Mouse (Mus musculus) heart, embryonic 16.5 days (tissue): ENCODE results near the gene Tenm3. TPM values are rescaled to one million over a fixed set of nuclear protein-coding genes. Genes with fewer than 3 reads are reported as not detected.

Experiments
- ATAC-seq: fragments of 200-750 bp; cut with Nextera tagmentation; replicated peaks from 2 replicates; pipeline ENCODE4 v1.8.0; 2017; ENCODE audit warnings: moderate number of reproducible peaks; ENCODE audit not compliant: insufficient read depth, low FRiP score; ENCODE audit errors: extremely low read depth
- H3K27ac ChIP-seq: fragments of 300-500 bp; sonication (generic); 2 replicates; pipeline ENCODE4 v1.5.1; 2014; ENCODE audit warnings: mild to moderate bottlenecking, low read length, control low read depth, moderate library complexity
- H3K27me3 ChIP-seq: fragments of 300-500 bp; sonication (generic); 2 replicates; pipeline ENCODE4 v1.6.1; 2014; ENCODE audit warnings: low read length, mixed read lengths; ENCODE audit not compliant: control insufficient read depth, insufficient read depth
- H3K36me3 ChIP-seq: fragments of 300-500 bp; sonication (generic); 2 replicates; pipeline ENCODE4 v1.6.1; 2014; ENCODE audit not compliant: control insufficient read depth, insufficient read depth
- H3K4me1 ChIP-seq: fragments of 300-500 bp; sonication (generic); 2 replicates; pipeline ENCODE4 v1.6.1; 2014; ENCODE audit warnings: low read length, mixed read lengths; ENCODE audit not compliant: control insufficient read depth, insufficient read depth
- H3K4me2 ChIP-seq: fragments of 300-500 bp; sonication (generic); 2 replicates; pipeline ENCODE4 v1.6.1; 2014; ENCODE audit warnings: low read depth, mild to moderate bottlenecking, control low read depth, low read length
- H3K4me3 ChIP-seq: fragments of 300-500 bp; sonication (generic); 2 replicates; pipeline ENCODE4 v1.5.1; 2014; ENCODE audit warnings: mild to moderate bottlenecking, control low read depth, low read length
- H3K9ac ChIP-seq: fragments of 300-500 bp; sonication (generic); 2 replicates; pipeline ENCODE4 v1.6.1; 2014; ENCODE audit warnings: low read length, control low read depth
- H3K9me3 ChIP-seq: fragments of 300-500 bp; sonication (generic); replicated peaks from 2 replicates; pipeline ENCODE4 v1.6.1; 2016; ENCODE audit warnings: low read length; ENCODE audit not compliant: control insufficient read depth
- WGBS: fragments of 180-500 bp; shearing (Covaris S2); extraction: QIAGEN DNeasy Blood & Tissue Kit; methylation state at CpG from one replicate; pipeline ENCODE4 v1.1.7; 2014; 5-methylcytosine and 5-hydroxymethylcytosine counted together
- polyA plus RNA-seq: library from polyadenylated mRNA; unstranded; fragments of >200 nt; fragmentation: Nextera tagmentation; extraction: Ambion mirVana; gene quantifications from 2 replicates; pipeline ENCODE4 v1.2.1, GENCODE M21; 2015

Gene Tenm3
- polyA plus RNA-seq, 1 experiment from 2014 or later = 4.5 TPM

GRCm38 (mm10) chr8:48844370-48844905, 687 bp upstream of the Tenm3 start:
- H3K36me3 ChIP-seq = no peaks in the 10 kb centered on the region
- no peak for ATAC-seq
- under 1% methylated on average over 14 of the region's 14 CpGs for WGBS

GRCm38 (mm10) chr8:48842991-48843930, 490 bp downstream of the Tenm3 start:
- peak; percentile 68 for ATAC-seq
- peak overlapping the region; percentile 77 for H3K9ac ChIP-seq
- peak overlapping the region; percentile 95 for H3K4me2 ChIP-seq
- peaks cover 55% of the 10 kb centered on the region for H3K27me3 ChIP-seq
- H3K4me3 ChIP-seq = peak overlapping the region; percentile 84
- H3K4me1 ChIP-seq = peaks cover 12% of the 10 kb centered on the region
- WGBS = under 1% methylated on average over 77 of the region's 93 CpGs
- no peaks in the 10 kb centered on the region for H3K36me3 ChIP-seq
- no peak overlapping the region for H3K27ac ChIP-seq
- no peaks in the 10 kb centered on the region for H3K9me3 ChIP-seq

More at GRCm38 (mm10) chr8:48844370-48844905, 687 bp upstream of the Tenm3 start:
- H3K4me2 ChIP-seq = peak overlapping the region; percentile 95
- H3K27me3 ChIP-seq = peaks cover 55% of the 10 kb centered on the region
- H3K4me1 ChIP-seq = peaks cover 12% of the 10 kb centered on the region
- no peaks in the 10 kb centered on the region for H3K9me3 ChIP-seq
- H3K9ac ChIP-seq = no peak overlapping the region
- H3K27ac ChIP-seq = no peak overlapping the region
- peak overlapping the region; percentile 84 for H3K4me3 ChIP-seq

DNA sequence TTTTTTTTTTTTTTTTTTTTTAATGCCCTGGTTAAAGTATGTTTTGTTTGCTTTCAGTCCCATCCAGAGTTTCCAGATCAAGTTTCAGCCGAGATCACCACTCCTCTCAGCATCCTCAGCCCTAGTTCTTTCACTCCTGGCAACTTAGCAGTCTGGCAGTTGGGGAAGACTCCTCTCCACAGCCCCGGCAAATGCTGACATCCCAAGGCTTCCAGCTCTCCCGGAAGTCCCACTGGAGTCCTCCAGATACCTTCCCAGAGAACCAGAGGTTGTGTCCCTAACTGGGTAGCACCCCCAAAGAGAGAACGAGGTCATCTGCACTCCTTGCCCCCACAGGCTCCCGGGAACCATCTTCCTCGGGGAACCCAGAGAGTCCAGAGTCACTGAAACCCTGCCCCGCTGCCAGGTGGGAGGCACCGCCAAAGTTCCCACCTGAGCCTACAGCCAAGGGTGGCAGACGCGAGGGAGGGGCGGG, 1.2 kb downstream of the Tenm3 start:
- H3K4me2 ChIP-seq = peak overlapping the region; percentile 95
- peaks cover 52% of the 10 kb centered on the region for H3K27me3 ChIP-seq
- H3K27ac ChIP-seq = no peak overlapping the region
- WGBS = under 1% methylated on average over 11 of the region's 11 CpGs
- peak overlapping the region; percentile 84 for H3K4me3 ChIP-seq
- no peak for ATAC-seq
- H3K9me3 ChIP-seq = no peaks in the 10 kb centered on the region
- peaks cover 12% of the 10 kb centered on the region for H3K4me1 ChIP-seq
- H3K9ac ChIP-seq = peak overlapping the region; percentile 77
- no peaks in the 10 kb centered on the region for H3K36me3 ChIP-seq

DNA sequence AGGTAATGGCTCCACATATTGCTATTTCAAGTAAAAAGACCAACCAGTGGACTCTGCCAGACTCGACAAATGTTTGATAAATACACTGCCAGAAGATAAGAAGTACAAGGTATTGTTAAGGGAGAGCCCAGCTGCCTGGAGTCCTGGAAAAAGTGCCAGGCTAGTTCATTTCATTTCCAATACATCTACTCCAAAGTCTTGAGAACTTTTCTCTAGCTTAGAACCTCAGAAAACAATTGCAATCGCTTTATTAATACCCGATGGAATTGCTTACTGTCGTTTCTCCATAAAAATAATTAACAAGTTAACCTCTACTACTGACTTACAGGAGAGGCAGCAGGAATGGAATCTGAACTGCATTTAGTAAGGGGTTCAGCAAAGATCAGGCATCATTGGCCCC, 1.7 kb downstream of the Tenm3 start:
- Histone ChIP-seq H3K4me1 (peaks cover 12% of the 10 kb centered on the region), H3K27me3 (peaks cover 48% of the 10 kb centered on the region), H3K9me3 (no peaks in the 10 kb centered on the region), H3K4me3 (peak overlapping the region; percentile 84), H3K9ac (no peak overlapping the region), H3K27ac (no peak overlapping the region), H3K36me3 (no peaks in the 10 kb centered on the region), H3K4me2 (peak overlapping the region; percentile 95)
- WGBS = 8% methylated on average over 4 of the region's 4 CpGs
- no peak for ATAC-seq

- 79% methylated on average over 2 of the region's 2 CpGs for whole genome bisulfite sequencing
These were observed 8.0 kb downstream of the Tenm3 start for GRCm38 (mm10) chr8:48835745-48836144.

GRCm38 (mm10) chr8:48827454-48827853, 16.3 kb downstream of the Tenm3 start:
- no peaks in the 10 kb centered on the region for H3K4me1 ChIP-seq
- no peaks in the 10 kb centered on the region for H3K27me3 ChIP-seq
- WGBS = 47% methylated on average over 9 of the region's 9 CpGs
- H3K4me3 ChIP-seq = no peak overlapping the region
- no peak overlapping the region for H3K4me2 ChIP-seq
- H3K9me3 ChIP-seq = no peaks in the 10 kb centered on the region
- H3K27ac ChIP-seq = no peak overlapping the region
- ATAC-seq = no peak
- no peak overlapping the region for H3K9ac ChIP-seq
- no peaks in the 10 kb centered on the region for H3K36me3 ChIP-seq

More at GRCm38 (mm10) chr8:48835745-48836144, 8.0 kb downstream of the Tenm3 start:
- Histone ChIP-seq H3K4me3 (no peak overlapping the region), H3K27me3 (peaks cover 9% of the 10 kb centered on the region), H3K4me1 (no peaks in the 10 kb centered on the region), H3K9ac (no peak overlapping the region), H3K36me3 (no peaks in the 10 kb centered on the region), H3K4me2 (no peak overlapping the region), H3K9me3 (no peaks in the 10 kb centered on the region), H3K27ac (no peak overlapping the region)
- no peak for ATAC-seq

- Histone ChIP-seq H3K9me3 (no peaks in the 10 kb centered on the region), H3K36me3 (no peaks in the 10 kb centered on the region), H3K27me3 (no peaks in the 10 kb centered on the region), H3K9ac (no peak overlapping the region), H3K27ac (no peak overlapping the region), H3K4me1 (no peaks in the 10 kb centered on the region), H3K4me3 (no peak overlapping the region), H3K4me2 (no peak overlapping the region)
- 78% methylated on average over 7 of the region's 7 CpGs for WGBS
- no peak for ATAC-seq
These were observed 18.1 kb downstream of the Tenm3 start for GRCm38 (mm10) chr8:48825666-48826065.

- Histone ChIP-seq H3K4me3 (no peak overlapping the region), H3K36me3 (no peaks in the 10 kb centered on the region), H3K27me3 (no peaks in the 10 kb centered on the region), H3K9me3 (no peaks in the 10 kb centered on the region), H3K4me1 (no peaks in the 10 kb centered on the region), H3K9ac (no peak overlapping the region), H3K27ac (no peak overlapping the region), H3K4me2 (no peak overlapping the region)
- ATAC-seq = no peak
- WGBS = 69% methylated on average over 4 of the region's 4 CpGs
These were observed 21.5 kb downstream of the Tenm3 start for GRCm38 (mm10) chr8:48822291-48822690.

- Histone ChIP-seq H3K36me3 (no peaks in the 10 kb centered on the region), H3K27me3 (no peaks in the 10 kb centered on the region), H3K9me3 (no peaks in the 10 kb centered on the region), H3K4me1 (no peaks in the 10 kb centered on the region), H3K4me3 (no peak overlapping the region), H3K4me2 (no peak overlapping the region), H3K27ac (no peak overlapping the region), H3K9ac (no peak overlapping the region)
- 51% methylated on average over 6 of the region's 6 CpGs for WGBS
- no peak for ATAC-seq
These were observed 23.8 kb downstream of the Tenm3 start for GRCm38 (mm10) chr8:48819962-48820361.
